Mouse (Mus musculus): ENCODE data around the gene Kdm5a. TPM values are rescaled to one million over a fixed set of nuclear protein-coding genes. Genes with fewer than 3 reads are reported as not detected.

Kdm5a gene
- total and polyA plus RNA-seq, 2 experiments from 2014 or later, result 18.0 to 44.3 TPM

DNA sequence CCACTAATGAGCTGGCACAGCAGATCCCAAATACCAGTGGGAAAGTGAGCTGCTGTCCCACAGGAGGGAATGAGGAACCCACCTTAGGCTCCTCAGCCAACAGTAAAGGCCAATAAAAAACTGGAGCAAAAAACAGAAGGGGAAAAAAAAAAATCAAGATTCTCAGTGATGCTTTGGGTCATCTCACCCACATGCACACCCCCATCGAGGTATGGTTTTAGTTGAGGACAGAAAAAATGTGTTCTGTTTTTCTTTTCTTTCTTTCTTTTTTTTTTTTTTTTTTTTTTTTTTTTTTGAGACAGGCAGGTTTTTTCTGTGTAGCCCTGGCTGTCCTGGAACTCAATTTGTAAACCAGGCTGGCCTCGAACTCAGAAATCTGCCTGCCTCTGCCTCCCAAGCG lies 89.6 kb downstream of the Kdm5a start:
- H3K27ac ChIP-seq (ENCODE audit: low read depth, low read length), result no peak overlapping the region
- no peak for TF ChIP-seq CTCF (IDR thresholded peaks at IDR 0.05; ENCODE audit: low read depth)
- H3K27me3 ChIP-seq (ENCODE audit: insufficient read depth, low read length), result no peaks in the 10 kb centered on the region
- DNase-seq, result no peak
- no peak overlapping the region for H3K4me2 ChIP-seq (ENCODE audit: low read depth)
- no peaks in the 10 kb centered on the region for H3K4me1 ChIP-seq (ENCODE audit: insufficient read depth)
- no peaks in the 10 kb centered on the region for H3K36me3 ChIP-seq (ENCODE audit: insufficient read depth)
- no peaks in the 10 kb centered on the region for H3K9me3 ChIP-seq (ENCODE audit: low read length)
- 91% methylated on average over 3 of the region's 3 CpGs for WGBS
- ATAC-seq, result no peak
- no peak overlapping the region for H3K4me3 ChIP-seq (ENCODE audit: low read depth, low read length)
- H3K9ac ChIP-seq, result no peak overlapping the region

DNA sequence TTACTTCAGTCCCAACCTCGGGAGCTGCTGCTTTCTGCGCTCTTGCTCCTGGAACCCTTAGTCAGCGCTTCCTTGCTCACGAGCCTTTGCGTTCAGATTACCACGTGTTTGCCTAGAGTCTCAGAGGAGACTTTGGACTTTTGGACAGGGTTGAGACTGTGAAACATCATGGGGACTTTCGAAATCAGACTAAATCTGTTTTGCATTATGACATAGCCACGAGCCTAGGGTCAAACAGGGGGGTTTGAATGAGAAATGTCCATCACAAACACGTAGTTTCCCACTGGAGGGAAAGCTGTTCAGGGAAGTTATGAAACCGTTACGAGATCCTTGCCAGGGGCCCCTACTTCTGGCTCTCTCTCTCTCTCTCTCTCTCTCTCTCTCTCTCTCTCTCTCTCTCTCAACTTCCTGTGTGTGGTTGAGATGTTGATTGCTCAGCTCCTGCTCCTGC lies 90.7 kb downstream of the Kdm5a start:
- H3K4me1 ChIP-seq (ENCODE audit: insufficient read depth), result no peaks in the 10 kb centered on the region
- DNase-seq (no peak), ATAC-seq (no peak)
- 69% methylated on average over 11 of the region's 11 CpGs for WGBS
- no peak overlapping the region for H3K27ac ChIP-seq (ENCODE audit: low read depth, low read length)
- no peaks in the 10 kb centered on the region for H3K36me3 ChIP-seq (ENCODE audit: insufficient read depth)
- no peak overlapping the region for H3K4me3 ChIP-seq (ENCODE audit: low read depth, low read length)
- no peak overlapping the region for H3K9ac ChIP-seq
- H3K9me3 ChIP-seq (ENCODE audit: low read length), result no peaks in the 10 kb centered on the region
- no peak overlapping the region for H3K4me2 ChIP-seq (ENCODE audit: low read depth)
- no peak for TF ChIP-seq CTCF (IDR thresholded peaks at IDR 0.05; ENCODE audit: low read depth)
- H3K27me3 ChIP-seq (ENCODE audit: insufficient read depth, low read length), result no peaks in the 10 kb centered on the region

DNA sequence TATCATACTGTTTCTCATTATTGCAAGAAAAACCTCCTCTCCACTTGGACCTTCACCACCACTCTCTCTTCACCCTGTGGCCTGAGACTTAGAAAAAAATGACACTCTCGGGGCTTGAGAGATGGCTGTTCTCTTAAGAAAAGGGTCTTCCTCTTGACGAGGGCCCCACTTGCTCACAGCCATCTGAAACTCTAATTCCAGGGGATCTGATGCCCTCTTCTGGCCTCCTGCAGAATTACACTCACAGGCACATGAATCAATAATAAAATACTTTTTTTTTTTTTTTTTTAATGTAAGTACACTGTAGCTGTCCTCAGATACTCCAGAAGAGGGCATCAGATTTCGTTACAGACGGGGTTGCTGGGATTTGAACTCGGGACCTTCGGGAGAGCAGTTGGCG lies 93.2 kb downstream of the Kdm5a start:
- Histone ChIP-seq H3K4me3 (ENCODE audit: low read depth, low read length) (no peak overlapping the region), H3K36me3 (ENCODE audit: insufficient read depth) (no peaks in the 10 kb centered on the region), H3K27me3 (ENCODE audit: insufficient read depth, low read length) (no peaks in the 10 kb centered on the region; the same call in 1 of the 2 replicates), H3K4me2 (ENCODE audit: low read depth) (no peak overlapping the region), H3K9me3 (ENCODE audit: low read length) (no peaks in the 10 kb centered on the region), H3K9ac (no peak overlapping the region), H3K27ac (ENCODE audit: low read depth, low read length) (no peak overlapping the region), H3K4me1 (ENCODE audit: insufficient read depth) (no peaks in the 10 kb centered on the region)
- ATAC-seq (no peak), DNase-seq (no peak)
- 67% methylated on average over 7 of the region's 7 CpGs for WGBS
- TF ChIP-seq CTCF (IDR thresholded peaks at IDR 0.05; ENCODE audit: low read depth), result peak; percentile 28; the same call in 1 of the 2 replicates

DNA sequence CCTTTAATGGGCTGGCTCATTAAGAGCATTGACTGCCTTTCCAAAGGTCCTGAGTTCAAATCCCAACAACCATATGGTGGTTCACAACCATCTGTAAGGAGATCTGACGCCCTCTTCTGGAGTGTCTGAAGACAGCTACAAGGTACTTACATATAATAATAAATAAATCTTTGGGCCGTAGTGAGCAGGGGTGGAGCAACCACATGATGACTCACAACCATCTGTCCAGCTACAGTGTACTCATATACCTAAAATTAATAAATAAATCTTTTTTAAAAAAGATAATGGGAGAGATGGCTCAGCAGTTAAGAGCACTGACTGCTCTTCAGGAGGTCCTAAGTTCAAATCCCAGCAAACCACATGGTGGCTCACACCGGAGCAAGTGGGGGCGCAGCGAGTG lies 93.8 kb downstream of the Kdm5a start:
- no peak for TF ChIP-seq CTCF (IDR thresholded peaks at IDR 0.05; ENCODE audit: low read depth)
- no peak overlapping the region for H3K4me2 ChIP-seq (ENCODE audit: low read depth)
- no peak for ATAC-seq
- H3K27me3 ChIP-seq (ENCODE audit: insufficient read depth, low read length), result peaks cover 7% of the 10 kb centered on the region
- WGBS, result 93% methylated on average over 5 of the region's 5 CpGs
- H3K9me3 ChIP-seq (ENCODE audit: low read length), result no peaks in the 10 kb centered on the region
- H3K9ac ChIP-seq, result no peak overlapping the region
- H3K36me3 ChIP-seq (ENCODE audit: insufficient read depth), result no peaks in the 10 kb centered on the region
- DNase-seq, result no peak
- no peaks in the 10 kb centered on the region for H3K4me1 ChIP-seq (ENCODE audit: insufficient read depth)
- no peak overlapping the region for H3K27ac ChIP-seq (ENCODE audit: low read depth, low read length)
- no peak overlapping the region for H3K4me3 ChIP-seq (ENCODE audit: low read depth, low read length)

DNA sequence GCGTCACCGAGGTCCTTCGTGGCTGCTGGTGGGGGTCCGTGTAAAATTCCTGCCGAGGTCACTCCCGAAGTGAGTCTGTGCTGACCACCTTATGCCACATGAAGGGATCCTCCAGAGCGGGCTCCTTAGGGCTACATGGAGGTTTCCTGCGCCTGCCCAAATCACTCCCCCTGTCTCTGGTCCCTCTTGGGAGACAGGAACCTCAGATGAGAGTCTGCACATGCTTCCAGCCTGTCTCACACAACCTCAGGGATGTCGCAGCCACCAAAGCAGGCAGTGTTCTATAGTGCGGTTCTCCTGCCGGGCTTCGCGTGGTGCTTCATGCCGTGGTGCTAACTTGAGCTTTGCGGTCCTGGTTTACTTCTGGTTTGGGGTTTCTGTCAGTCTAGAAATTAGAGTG lies 97.3 kb downstream of the Kdm5a start:
- H3K9me3 ChIP-seq (ENCODE audit: low read length), result no peaks in the 10 kb centered on the region
- no peaks in the 10 kb centered on the region for H3K36me3 ChIP-seq (ENCODE audit: insufficient read depth)
- H3K27ac ChIP-seq (ENCODE audit: low read depth, low read length), result no peak overlapping the region
- DNase-seq (no peak), ATAC-seq (no peak)
- no peak overlapping the region for H3K4me3 ChIP-seq (ENCODE audit: low read depth, low read length)
- WGBS, result 72% methylated on average over 15 of the region's 15 CpGs
- no peak overlapping the region for H3K4me2 ChIP-seq (ENCODE audit: low read depth)
- H3K27me3 ChIP-seq (ENCODE audit: insufficient read depth, low read length), result peaks cover 17% of the 10 kb centered on the region
- H3K4me1 ChIP-seq (ENCODE audit: insufficient read depth), result no peaks in the 10 kb centered on the region
- H3K9ac ChIP-seq, result no peak overlapping the region
- TF ChIP-seq CTCF (IDR thresholded peaks at IDR 0.05; ENCODE audit: low read depth), result no peak

DNA sequence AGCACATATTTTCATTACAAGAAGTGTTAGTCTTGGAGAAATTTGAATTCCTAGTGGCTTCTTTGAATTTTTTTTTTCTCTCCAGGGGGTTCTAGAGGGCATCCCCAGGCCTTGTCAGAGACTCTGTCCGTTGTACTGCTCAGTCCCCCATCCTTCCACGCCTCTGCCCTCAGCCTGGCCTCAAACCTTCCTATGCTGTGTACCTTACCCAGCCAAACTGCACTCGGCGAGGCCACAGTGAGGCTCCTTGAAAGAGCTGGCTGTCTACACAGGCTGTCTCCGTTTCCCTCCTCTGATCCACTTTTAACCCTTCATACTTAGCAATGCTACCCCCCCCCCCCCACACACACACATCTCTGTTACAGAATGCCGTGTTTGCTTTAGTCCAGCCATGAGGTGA lies 98.3 kb downstream of the Kdm5a start:
- Histone ChIP-seq H3K27me3 (ENCODE audit: insufficient read depth, low read length) (peaks cover 17% of the 10 kb centered on the region), H3K9me3 (ENCODE audit: low read length) (no peaks in the 10 kb centered on the region), H3K4me3 (ENCODE audit: low read depth, low read length) (no peak overlapping the region), H3K36me3 (ENCODE audit: insufficient read depth) (no peaks in the 10 kb centered on the region), H3K4me1 (ENCODE audit: insufficient read depth) (no peaks in the 10 kb centered on the region), H3K9ac (no peak overlapping the region), H3K4me2 (ENCODE audit: low read depth) (no peak overlapping the region), H3K27ac (ENCODE audit: low read depth, low read length) (no peak overlapping the region)
- no peak for ATAC-seq
- no peak for TF ChIP-seq CTCF (IDR thresholded peaks at IDR 0.05; ENCODE audit: low read depth)
- DNase-seq, result no peak
- WGBS, result 51% methylated on average over 6 of the region's 6 CpGs

DNA sequence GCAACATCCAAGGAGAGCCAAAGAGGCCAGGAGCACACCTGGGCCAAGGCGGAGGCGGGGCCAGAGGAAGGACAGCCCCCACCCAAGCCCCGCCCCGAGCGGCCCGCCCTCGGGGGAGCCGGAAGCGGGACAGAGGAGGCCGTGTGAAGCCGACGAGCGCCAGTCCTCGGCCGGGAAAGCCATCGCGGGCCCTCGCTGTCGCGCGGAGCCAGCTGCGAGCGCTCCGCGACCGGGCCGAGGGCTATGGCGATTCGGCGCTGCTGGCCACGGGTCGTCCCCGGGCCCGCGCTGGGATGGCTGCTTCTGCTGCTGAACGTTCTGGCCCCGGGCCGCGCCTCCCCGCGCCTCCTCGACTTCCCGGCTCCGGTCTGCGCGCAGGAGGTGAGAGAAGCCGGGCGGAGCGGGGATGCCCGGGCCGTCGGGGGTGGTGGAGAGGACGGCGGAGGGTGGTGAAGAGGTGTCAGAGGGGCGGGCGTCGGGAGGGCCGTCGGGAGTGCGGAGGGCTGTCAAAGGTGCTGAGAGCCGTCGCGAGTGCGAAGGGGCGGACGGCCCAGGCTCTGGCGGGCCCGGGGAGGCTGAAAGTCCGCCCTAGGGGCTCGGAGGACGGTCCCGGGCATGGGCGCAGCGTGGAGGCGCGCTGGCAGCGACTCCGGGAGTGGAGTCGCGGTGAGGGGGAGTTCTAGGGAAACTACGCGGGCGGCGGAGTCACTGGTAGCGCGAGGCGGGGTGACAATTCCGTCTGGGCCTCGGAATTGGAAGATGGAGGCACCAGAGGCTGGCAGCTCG lies 99.4 kb downstream of the Kdm5a start, which contains the start of gene Il17ra:
Gene Il17ra (plus strand): TSS at position 162 of the 786 bp plus-strand sequence.
- Histone ChIP-seq H3K9me3 (ENCODE audit: low read length) (no peaks in the 10 kb centered on the region), H3K27ac (ENCODE audit: low read depth, low read length) (no peak within 1 kb of the TSS), H3K36me3 (ENCODE audit: insufficient read depth) (no peaks in the 10 kb centered on the region), H3K4me3 (ENCODE audit: low read depth, low read length) (peak within 1 kb of the TSS; percentile 51), H3K4me2 (ENCODE audit: low read depth) (peak within 1 kb of the TSS; percentile 53), H3K4me1 (ENCODE audit: insufficient read depth) (no peaks in the 10 kb centered on the region), H3K27me3 (ENCODE audit: insufficient read depth, low read length) (peaks cover 17% of the 10 kb centered on the region), H3K9ac (peak within 1 kb of the TSS; percentile 49)
- under 1% methylated on average over 90 of the region's 90 CpGs for WGBS
- TF ChIP-seq CTCF (IDR thresholded peaks at IDR 0.05; ENCODE audit: low read depth), result no peak
- ATAC-seq (peak; percentile 80), DNase-seq (peak; percentile 50)

Data from forebrain, postnatal 0 days (tissue).